Mouse (Mus musculus): ENCODE measurements around the gene Klf16.
A peak's percentile ranks its signal among the peaks of the same experiment; 100 is the strongest.

Klf16 gene

DNA sequence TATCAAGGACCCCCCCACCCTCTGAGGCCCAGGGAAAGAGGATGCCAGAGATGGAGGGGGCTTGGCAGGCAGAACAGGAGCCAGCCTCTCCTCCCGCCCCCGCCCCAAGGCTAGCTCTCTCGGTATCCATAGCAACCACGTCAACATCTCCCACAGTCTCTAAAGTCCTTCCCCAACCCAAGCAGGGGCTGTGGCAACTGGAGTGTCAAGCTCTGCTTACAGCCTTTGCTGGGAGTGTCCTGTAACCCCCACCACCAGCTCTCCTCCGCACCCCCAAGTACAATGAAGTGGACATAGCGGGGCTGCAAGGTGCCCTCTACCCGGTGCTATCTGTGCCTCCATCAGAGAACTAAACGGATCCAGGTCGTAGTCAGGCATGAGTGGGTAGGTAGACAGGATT is 3.2 kb downstream of the Klf16 start:
- TF ChIP-seq NANOG (IDR thresholded peaks at IDR 0.05; ENCODE audit: borderline replicate concordance, low read length): no peak
- no peak for TF ChIP-seq CTCF (conservative IDR thresholded peaks at IDR 0.05; ENCODE audit: low read length)
- TF ChIP-seq POU5F1 (IDR thresholded peaks at IDR 0.05; ENCODE audit: borderline replicate concordance, low read length): no peak
- peaks cover 78% of the 10 kb centered on the region for H3K4me1 ChIP-seq (replicated peaks; ENCODE audit: low read depth, low read length)
- H3K4me3 ChIP-seq (replicated peaks; ENCODE audit: low read length): peak overlapping the region; percentile 30
- H3K9me3 ChIP-seq (ENCODE audit: low read length): no peaks in the 10 kb centered on the region
- H3K36me3 ChIP-seq (ENCODE audit: insufficient read depth, low read length): peaks cover 38% of the 10 kb centered on the region
- H3K27me3 ChIP-seq (ENCODE audit: insufficient read depth, low read length): no peaks in the 10 kb centered on the region

DNA sequence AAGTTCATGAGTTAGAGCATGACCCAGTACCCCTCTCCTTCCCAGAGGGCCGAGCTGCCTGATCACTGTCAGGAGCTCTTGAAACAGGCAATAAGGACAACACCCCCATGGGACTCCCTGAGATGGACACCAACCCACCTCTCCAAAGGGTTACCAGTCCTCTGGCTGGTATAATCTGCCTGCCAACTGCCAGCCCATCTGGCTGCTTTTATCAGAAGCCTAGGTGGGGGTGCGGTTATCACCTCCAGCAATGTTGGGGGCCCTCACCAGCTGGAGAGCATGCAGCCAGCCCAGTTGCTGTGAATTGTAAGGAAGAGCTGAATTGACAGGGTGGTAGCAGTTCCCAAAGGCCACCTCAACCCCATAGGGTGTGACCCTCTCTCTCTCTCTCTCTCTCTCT is 4.6 kb downstream of the Klf16 start:
- Histone ChIP-seq H3K9me3 (ENCODE audit: low read length) (no peaks in the 10 kb centered on the region), H3K4me1 (replicated peaks; ENCODE audit: low read depth, low read length) (peaks cover 88% of the 10 kb centered on the region), H3K4me3 (replicated peaks; ENCODE audit: low read length) (peak overlapping the region; percentile 72; the same call in 1 of the 2 replicates), H3K27me3 (ENCODE audit: insufficient read depth, low read length) (no peaks in the 10 kb centered on the region), H3K36me3 (ENCODE audit: insufficient read depth, low read length) (peaks cover 53% of the 10 kb centered on the region)
- TF ChIP-seq CTCF (conservative IDR thresholded peaks at IDR 0.05; ENCODE audit: low read length) (no peak), POU5F1 (IDR thresholded peaks at IDR 0.05; ENCODE audit: borderline replicate concordance, low read length) (no peak), NANOG (IDR thresholded peaks at IDR 0.05; ENCODE audit: borderline replicate concordance, low read length) (no peak)

DNA sequence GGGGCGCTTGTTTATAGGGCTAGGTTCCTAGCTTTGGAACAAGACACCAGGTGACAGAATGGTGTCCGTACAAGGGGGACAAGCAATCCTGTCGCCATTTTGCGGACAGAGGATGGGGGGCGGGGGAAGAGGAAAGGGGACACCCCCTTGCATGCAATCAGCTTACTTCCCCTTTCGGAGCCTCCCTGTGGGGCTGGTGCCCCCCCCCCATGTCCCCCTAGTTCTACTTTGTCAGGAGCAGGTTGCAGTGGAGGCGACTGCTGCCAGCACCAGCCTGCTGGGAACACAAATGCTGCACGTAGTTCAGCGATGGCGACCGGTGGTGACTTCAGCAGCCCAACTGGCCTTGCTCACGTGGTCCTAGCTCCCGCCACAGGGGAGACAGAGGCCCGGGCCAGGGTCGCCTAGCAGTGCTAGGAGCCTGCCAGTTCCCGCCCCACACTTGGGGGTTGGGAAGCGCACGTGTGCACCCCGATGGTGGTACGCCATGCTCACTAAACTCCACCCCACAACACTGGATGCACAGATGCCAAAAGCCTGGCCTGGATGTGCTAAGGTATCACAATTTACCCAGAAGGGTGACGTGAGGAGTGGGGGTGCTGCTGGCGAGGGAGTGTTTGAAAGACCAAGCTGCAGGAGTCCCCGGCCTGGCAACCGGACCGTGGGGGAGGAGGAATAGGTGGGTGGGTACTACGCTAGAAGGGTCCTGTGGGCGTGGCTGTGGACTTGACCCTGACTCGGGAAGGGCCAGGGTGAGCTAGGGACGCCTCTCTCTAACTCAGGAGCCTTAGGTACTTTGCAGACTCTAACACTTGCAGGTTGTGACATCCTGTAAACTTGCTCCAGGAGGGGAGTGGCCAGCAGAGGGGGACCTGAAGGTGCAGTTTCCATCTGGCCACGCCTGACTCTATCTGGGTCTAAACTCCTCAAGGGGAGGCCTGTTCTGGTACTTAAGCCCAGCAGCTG is 6.0 kb downstream of the Klf16 start:
- Histone ChIP-seq H3K27me3 (ENCODE audit: insufficient read depth, low read length) (no peaks in the 10 kb centered on the region), H3K4me3 (replicated peaks; ENCODE audit: low read length) (peak overlapping the region; percentile 72), H3K9me3 (ENCODE audit: low read length) (no peaks in the 10 kb centered on the region), H3K36me3 (ENCODE audit: insufficient read depth, low read length) (peaks cover 54% of the 10 kb centered on the region), H3K4me1 (replicated peaks; ENCODE audit: low read depth, low read length) (peaks cover 100% of the 10 kb centered on the region)
- TF ChIP-seq POU5F1 (IDR thresholded peaks at IDR 0.05; ENCODE audit: borderline replicate concordance, low read length) (no peak), NANOG (IDR thresholded peaks at IDR 0.05; ENCODE audit: borderline replicate concordance, low read length) (no peak), CTCF (conservative IDR thresholded peaks at IDR 0.05; ENCODE audit: low read length) (no peak)

DNA sequence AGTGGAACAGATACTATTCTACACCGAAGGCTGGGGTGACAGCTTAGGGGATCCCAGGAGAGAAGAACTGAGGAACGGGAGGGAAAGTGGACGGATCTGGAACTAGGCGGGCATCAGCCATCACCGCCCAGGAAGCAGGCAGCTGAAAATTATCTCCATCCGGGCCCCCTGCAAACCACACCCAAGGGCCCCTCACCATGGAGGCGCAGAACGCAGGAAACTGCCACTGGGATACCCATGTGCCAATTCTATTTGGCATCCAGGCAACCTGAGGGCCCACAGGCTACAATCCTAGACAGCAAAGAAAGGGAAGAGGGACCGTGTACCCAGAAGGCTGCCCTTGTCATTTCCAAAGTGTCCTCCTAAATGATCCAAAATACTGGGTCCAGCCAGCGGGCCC is 6.7 kb downstream of the Klf16 start:
- no peak for TF ChIP-seq NANOG (IDR thresholded peaks at IDR 0.05; ENCODE audit: borderline replicate concordance, low read length)
- TF ChIP-seq CTCF (conservative IDR thresholded peaks at IDR 0.05; ENCODE audit: low read length): no peak
- no peak for TF ChIP-seq POU5F1 (IDR thresholded peaks at IDR 0.05; ENCODE audit: borderline replicate concordance, low read length)
- Histone ChIP-seq H3K27me3 (ENCODE audit: insufficient read depth, low read length) (no peaks in the 10 kb centered on the region), H3K4me3 (replicated peaks; ENCODE audit: low read length) (peak overlapping the region; percentile 72), H3K36me3 (ENCODE audit: insufficient read depth, low read length) (peaks cover 57% of the 10 kb centered on the region), H3K4me1 (replicated peaks; ENCODE audit: low read depth, low read length) (peaks cover 100% of the 10 kb centered on the region), H3K9me3 (ENCODE audit: low read length) (no peaks in the 10 kb centered on the region)

- H3K4me3 ChIP-seq (replicated peaks; ENCODE audit: low read length): peak overlapping the region; percentile 72
- TF ChIP-seq CTCF (conservative IDR thresholded peaks at IDR 0.05; ENCODE audit: low read length) (no peak), NANOG (IDR thresholded peaks at IDR 0.05; ENCODE audit: borderline replicate concordance, low read length) (no peak), POU5F1 (IDR thresholded peaks at IDR 0.05; ENCODE audit: borderline replicate concordance, low read length) (no peak)
- H3K27me3 ChIP-seq (ENCODE audit: insufficient read depth, low read length): no peaks in the 10 kb centered on the region
- H3K4me1 ChIP-seq (replicated peaks; ENCODE audit: low read depth, low read length): peaks cover 97% of the 10 kb centered on the region
- peaks cover 54% of the 10 kb centered on the region for H3K36me3 ChIP-seq (ENCODE audit: insufficient read depth, low read length)
- no peaks in the 10 kb centered on the region for H3K9me3 ChIP-seq (ENCODE audit: low read length)
Observed at GRCm38 (mm10) chr10:80569664-80570066, 7.5 kb downstream of the Klf16 start.

DNA sequence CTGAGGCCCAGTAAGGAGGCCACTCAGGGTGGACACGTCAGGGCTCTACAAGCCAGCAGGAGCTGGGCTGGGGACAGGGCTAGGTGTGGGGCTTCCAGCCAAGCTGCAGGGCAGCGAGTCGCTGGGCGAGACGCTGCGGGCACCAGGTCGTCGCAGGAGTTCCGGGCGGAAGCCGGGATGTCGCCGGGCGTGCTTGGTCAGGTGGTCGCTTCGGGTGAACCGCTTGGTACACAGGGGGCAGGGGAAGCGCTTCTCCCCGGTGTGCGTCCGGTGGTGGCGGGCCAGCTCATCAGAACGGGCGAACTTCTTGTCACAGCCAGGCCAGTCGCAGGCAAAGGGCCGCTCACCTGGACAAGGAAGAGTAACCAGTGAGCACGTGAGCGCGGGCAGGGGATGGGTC is 8.2 kb downstream of the Klf16 start:
- H3K9me3 ChIP-seq (ENCODE audit: low read length): no peaks in the 10 kb centered on the region
- H3K27me3 ChIP-seq (ENCODE audit: insufficient read depth, low read length): no peaks in the 10 kb centered on the region
- peak overlapping the region; percentile 72 for H3K4me3 ChIP-seq (replicated peaks; ENCODE audit: low read length)
- TF ChIP-seq POU5F1 (IDR thresholded peaks at IDR 0.05; ENCODE audit: borderline replicate concordance, low read length): no peak
- TF ChIP-seq CTCF (conservative IDR thresholded peaks at IDR 0.05; ENCODE audit: low read length): no peak
- TF ChIP-seq NANOG (IDR thresholded peaks at IDR 0.05; ENCODE audit: borderline replicate concordance, low read length): no peak
- H3K36me3 ChIP-seq (ENCODE audit: insufficient read depth, low read length): peaks cover 54% of the 10 kb centered on the region
- peaks cover 97% of the 10 kb centered on the region for H3K4me1 ChIP-seq (replicated peaks; ENCODE audit: low read depth, low read length)

DNA sequence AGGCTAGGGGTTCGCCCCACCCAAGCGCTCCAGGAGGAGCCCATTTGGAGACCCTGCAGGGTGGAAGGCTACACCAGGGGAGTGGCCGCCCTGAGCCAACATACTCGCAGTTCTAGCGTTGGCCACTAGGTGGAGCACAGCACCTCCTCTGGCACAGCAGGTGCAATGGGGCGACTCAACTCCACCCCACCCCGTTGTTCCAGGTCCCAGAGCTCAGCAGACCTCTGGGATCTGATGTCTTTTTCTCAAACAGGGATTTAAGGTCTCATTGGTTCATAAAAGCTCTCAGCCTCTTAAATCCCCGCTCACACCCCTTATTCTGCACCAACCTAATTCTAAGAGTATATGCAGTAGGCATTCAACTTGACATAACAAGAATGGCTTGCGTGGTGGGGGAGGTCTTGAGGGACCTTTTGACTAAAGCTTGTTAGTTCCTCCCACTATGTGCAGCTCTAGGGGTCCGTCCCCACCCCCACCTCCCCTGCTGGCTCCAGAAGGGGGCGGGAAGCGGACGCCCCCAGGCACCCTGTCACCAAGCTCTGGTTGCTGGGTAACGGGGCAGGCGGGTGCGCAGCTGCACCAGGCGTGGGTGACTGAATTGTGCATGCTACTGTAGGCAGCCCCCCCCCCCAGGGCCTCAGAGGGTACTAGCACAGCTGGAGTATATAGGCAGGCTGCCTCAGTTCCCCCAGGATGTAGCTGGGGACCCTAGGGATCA is 10.6 kb downstream of the Klf16 start:
- H3K36me3 ChIP-seq (ENCODE audit: insufficient read depth, low read length): peaks cover 45% of the 10 kb centered on the region
- H3K4me3 ChIP-seq (replicated peaks; ENCODE audit: low read length): peak overlapping the region; percentile 46
- H3K27me3 ChIP-seq (ENCODE audit: insufficient read depth, low read length): no peaks in the 10 kb centered on the region
- peaks cover 84% of the 10 kb centered on the region for H3K4me1 ChIP-seq (replicated peaks; ENCODE audit: low read depth, low read length)
- no peaks in the 10 kb centered on the region for H3K9me3 ChIP-seq (ENCODE audit: low read length)
- no peak for TF ChIP-seq POU5F1 (IDR thresholded peaks at IDR 0.05; ENCODE audit: borderline replicate concordance, low read length)
- TF ChIP-seq NANOG (IDR thresholded peaks at IDR 0.05; ENCODE audit: borderline replicate concordance, low read length): no peak
- TF ChIP-seq CTCF (conservative IDR thresholded peaks at IDR 0.05; ENCODE audit: low read length): peak; percentile 90
